Mouse (Mus musculus) 3134 (cell line): Measurements from ENCODE around the gene Slfn4.
A peak's percentile ranks its signal among the peaks of the same experiment; 100 is the strongest.
"Not testable (repeated sequence)": the region's sequence is repeated elsewhere in the genome, so short reads cannot be mapped to it uniquely, and the experiment has no call there.

Experiments
- DNase-seq: peaks from one replicate; pipeline ENCODE4 v3.0.0-alpha.2; 2011; ENCODE audit warnings: low spot score; ENCODE audit not compliant: insufficient read length; ENCODE audit errors: extremely low read depth

The Slfn4 gene

DNA sequence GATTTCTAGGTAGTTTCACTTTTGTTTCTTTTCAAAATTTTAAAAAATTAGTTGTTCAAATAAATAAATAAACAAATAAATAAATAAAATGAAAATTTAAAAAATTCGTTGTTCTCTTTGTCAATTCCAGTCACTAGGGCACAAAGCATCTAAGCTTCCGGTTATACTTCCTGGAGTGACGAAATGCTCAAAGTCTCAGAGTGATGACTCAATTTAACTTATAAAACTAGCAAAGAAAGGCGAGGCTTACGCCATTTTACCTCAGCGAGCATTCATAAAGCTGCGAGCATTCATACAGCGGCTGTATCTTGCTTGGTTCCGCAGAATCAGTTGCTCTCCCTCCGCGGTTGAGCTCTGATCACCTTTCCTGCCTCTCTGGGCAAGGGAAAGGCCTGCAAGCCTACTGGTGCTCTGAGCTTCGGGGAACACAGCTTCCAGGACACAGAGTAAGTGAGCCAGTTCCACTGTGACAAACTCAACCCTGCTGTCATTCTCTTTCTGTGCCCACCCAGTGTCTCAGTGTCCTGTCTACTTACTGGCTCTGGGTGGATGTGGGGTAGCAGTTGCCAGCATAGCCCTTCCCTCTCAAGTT lies at the start of gene Slfn4:
TSS of gene Slfn4 (plus strand) at position 239 of the 592 bp plus-strand sequence.
- no peak for DNase-seq

- DNase-seq: not testable (repeated sequence)
These were observed 49.4 kb upstream of the Slfn4 start for GRCm38 (mm10) chr11:83125633-83126032.

DNA sequence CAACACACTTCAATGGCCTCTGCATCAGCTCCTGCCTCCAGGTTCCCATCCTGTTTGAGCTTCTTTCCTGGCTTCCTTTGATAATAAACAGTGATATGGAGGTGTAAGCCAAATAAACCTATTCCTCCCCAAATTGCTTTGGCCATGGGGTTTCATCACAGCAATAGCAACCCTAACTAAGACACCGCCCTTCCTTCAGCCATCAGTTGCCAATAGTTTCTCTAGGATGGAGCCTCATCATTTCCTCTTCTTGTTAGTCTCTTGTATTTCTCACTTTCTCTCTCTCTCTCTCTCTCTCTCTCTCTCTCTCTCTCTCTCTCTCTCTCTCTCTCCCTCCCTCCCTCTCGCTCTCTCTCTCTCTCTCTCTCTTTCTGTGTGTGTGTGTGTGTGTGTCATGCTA lies 37.7 kb upstream of the Slfn4 start:
- not testable (repeated sequence) for DNase-seq

DNA sequence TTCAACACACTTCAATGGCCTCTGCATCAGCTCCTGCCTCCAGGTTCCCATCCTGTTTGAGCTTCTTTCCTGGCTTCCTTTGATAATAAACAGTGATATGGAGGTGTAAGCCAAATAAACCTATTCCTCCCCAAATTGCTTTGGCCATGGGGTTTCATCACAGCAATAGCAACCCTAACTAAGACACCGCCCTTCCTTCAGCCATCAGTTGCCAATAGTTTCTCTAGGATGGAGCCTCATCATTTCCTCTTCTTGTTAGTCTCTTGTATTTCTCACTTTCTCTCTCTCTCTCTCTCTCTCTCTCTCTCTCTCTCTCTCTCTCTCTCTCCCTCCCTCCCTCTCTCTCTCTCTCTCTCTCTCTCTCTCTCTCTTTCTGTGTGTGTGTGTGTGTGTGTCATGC lies 26.0 kb upstream of the Slfn4 start:
- not testable (repeated sequence) for DNase-seq

GRCm38 (mm10) chr11:83191134-83191893 lies 16.3 kb downstream of the Slfn4 start, which contains the start of gene Slfn3:
Gene Slfn3, plus strand, starts transcription at chr11:83191330.
- peak; percentile 59 for DNase-seq

GRCm38 (mm10) chr11:83192001-83192400 lies 17.0 kb downstream of the Slfn4 start:
- DNase-seq: peak; percentile 59

DNA sequence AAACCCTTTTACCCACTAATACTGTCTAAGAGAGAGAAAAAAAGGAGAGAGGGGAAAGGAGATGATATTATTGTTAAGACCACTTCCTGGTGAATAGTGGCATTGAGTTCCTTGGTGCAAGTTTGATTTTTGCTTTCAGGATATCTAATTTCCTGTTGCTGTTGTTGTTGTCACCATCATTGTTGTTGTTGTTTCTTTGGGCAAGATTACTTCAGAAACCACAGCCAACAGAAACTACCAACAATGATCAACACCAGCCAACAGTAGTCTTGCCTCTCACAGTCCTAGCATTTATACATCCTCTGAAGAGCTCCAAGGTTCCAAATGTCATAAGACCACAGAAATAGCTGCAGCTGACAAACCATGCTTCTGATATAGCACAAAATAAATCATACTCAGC lies 30.0 kb downstream of the Slfn4 start:
- no peak for DNase-seq

DNA sequence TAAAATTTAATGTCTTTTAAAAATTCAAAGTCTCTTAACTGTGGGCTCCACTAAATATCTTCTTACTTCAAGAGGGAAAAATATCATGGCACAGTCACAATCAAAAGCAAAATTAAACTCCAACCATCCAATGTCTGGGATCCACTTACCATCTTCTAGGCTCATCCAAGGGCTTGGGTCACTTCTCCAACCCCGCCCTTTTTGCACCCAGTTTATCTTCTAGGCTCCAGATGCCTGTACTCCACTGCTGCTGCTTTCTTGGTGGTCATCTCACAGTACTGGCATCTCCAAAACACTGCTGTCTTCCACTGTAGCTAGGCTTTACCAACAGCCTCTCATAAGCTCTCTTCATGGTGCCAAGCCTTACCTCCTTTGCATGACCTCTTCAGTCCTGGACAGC lies 41.1 kb downstream of the Slfn4 start:
- no peak for DNase-seq

DNA sequence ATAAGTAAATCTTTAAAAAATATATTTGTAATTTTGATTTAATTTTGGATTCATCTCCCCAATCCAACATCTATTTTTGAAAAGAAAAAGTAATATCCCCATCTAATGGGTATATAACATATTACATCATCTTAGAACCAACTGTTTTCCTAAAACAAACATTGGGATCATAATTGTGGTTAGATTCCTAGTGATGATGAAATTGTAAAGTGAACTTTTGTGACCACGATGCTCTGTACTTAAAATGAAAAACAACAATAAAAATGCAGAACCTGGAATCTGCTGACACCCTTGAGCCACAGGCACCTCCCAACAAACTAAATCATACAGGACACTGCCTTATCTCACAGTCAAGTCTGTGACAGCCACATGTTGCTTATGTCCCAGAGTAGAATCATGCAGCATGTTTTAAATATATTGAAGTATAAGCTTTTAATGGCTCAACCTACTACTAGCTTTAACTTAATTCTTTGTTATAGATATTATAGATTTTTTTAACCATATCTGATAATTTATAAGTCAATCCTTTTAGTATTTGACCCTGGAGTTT lies 46.4 kb downstream of the Slfn4 start:
- DNase-seq: no peak

DNA sequence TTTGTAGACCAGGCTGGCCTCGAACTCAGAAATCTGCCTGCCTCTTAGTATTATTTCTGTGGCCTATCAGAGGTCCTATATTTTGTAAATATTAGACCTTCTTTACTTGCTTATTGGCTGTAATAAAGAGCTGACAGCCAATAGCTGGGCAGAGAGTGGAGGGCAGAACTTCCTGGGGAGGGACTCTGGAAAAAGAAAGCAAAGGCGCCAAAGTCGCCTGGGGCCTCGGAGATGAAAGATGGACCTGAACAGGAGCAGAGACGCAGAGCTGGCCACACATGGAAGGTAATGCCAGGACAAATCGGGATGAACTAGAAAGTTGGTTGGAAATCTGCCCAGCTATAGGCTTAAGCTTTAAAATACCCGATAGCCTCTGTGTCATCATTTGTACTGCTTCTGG lies 48.4 kb downstream of the Slfn4 start:
- DNase-seq: peak; percentile 49

DNA sequence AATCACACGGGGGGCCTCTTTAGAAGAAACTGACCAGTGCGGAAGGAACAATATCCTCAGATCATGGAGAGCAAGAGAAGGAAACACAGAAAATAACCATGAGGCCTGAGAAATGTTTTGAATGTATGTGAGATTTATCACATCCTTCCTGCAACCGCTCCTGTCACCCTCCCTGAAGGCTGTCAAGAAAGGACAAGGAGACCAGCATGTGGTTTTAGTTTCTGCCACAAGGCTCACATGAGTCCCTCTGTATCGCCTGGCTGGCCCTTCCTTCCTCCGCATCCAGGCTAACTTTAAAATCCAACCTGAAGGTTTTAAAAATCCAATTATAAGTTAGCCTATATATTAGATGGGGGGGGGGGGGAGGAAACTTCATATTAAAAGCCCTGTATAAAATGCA lies 48.8 kb downstream of the Slfn4 start:
- DNase-seq: not testable (repeated sequence)

DNA sequence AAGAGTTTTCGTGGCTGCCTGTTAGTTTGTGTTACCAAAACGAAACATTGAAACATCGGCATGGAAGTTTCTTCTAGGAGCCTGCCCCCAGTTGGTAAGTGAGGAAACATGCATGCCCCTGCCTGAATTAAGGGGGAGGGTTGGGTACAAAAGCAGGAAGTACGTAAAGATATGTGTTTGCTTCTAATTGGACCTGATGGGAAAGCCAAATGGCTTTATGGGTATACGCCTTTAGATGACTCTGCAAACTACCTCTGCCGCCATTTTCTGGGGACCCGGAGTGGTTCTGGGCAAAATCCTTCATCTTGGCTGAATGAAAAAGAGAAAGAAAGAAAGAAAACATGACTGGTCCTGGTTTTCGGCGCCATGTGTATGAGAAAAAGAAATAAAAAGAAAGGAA lies 49.2 kb downstream of the Slfn4 start:
- DNase-seq: peak; percentile 40

GRCm38 (mm10) chr11:83224750-83225149 lies 49.8 kb downstream of the Slfn4 start:
- DNase-seq: no peak

- DNase-seq: no peak
These were observed 50.5 kb downstream of the Slfn4 start for GRCm38 (mm10) chr11:83225371-83225960.

DNA sequence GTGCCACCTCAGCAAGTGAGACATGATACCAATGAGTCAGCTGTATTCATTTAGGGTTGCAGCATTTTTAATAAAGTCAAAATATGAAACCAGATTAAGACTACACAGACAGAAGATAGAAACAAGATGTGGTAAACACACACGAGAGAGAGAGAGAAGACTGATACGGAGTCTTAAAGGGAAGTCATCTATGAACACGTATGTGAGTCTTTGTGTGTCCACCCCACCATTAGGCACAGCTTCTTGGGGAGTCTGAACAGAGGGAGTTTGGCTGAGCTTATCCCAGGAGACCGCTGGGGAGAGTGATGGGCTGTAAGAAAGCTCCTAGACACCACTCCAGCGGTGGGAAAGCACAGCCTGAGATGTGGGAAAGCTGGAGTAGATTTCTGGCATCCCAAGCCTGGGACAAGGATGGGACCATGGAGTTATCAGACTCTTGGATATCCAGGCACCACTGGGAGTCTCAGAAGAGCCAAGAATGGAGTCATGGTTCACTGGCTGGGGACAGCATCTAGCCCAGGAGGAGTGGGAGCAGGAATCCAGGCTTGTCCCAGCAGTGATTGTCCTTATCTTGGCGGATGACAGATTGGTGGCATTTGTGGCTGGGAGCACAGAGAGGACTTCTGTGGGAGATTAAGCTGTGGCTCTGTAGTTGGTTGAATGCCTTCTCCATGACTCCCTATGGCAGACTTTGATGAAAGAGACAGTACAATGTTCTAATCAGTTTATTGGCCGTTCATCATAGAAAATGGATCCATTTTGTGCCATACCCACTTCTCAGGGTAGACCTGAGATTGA lies 53.1 kb downstream of the Slfn4 start:
- DNase-seq: no peak

GRCm38 (mm10) chr11:83230966-83231365 lies 56.0 kb downstream of the Slfn4 start:
- no peak for DNase-seq

DNA sequence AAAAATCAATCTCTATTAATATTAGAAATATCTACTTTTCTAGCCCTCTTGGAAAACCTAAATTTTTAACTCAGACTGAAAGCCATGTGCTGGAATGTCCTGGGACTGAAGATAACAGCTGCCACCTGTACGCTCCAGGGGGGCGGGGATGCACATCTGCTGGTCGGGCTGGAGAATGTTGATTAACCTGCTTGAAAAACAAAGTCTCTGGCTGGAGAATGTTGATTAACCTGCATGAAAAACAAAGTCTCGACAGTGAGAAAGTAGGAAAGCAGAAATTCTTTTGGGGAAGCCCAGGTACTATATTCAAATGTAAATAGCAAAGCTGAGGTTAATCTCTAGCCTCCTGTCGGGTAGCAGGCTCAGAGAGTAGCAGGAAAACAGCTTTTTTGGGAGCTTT lies 58.6 kb downstream of the Slfn4 start:
- not testable (repeated sequence) for DNase-seq

- DNase-seq: not testable (repeated sequence)
These were observed 62.4 kb downstream of the Slfn4 start for GRCm38 (mm10) chr11:83237390-83237789.

DNA sequence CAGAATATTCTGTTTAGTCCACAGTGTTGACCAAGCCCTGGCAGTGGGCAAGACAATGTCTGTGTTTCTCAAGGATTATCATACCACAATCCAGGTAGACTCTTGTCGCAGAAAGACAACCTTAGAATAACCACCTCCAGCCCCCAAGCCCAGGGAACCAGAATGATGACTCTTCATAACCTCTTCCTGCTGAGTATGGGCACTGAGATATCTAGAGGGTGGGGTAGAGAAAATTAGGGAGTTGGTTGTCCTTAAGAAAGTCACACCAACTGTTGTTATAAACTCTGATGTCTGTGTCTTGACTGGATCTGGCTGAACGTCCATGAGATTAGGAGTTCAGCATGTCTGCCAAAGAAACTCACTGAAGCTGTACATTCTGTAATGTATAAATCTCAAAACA lies 63.4 kb downstream of the Slfn4 start:
- no peak for DNase-seq

DNA sequence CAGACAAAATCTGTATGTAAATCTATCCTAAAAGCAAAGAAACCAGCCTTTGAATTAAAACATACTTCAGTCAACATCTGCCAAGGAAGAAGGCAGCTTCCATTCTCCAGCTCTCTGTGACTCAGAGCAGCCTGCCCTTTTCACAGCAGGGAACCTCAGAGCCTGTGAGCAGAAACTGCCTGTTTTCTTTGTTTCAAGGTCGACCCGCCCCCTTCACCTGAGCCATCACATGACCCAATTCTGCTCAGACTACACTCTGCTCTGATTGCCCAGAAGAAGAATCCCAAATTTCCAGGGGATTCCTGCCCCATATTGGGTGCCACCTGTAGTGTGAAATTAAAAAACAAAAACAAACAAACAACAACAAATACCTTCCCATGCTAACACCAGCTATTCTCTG lies 64.8 kb downstream of the Slfn4 start:
- DNase-seq: no peak
